Mouse (Mus musculus) heart, embryonic 14.5 days (tissue): Measurements from ENCODE around the gene Sptbn2. TPM values are rescaled to one million over a fixed set of nuclear protein-coding genes. Genes with fewer than 3 reads are reported as not detected.

Experiments
- ATAC-seq: fragments of 200-750 bp; cut with Nextera tagmentation; 2 replicates; pipeline ENCODE4 v1.8.0; 2017; ENCODE audit warnings: low read depth, moderate TSS enrichment; ENCODE audit not compliant: insufficient number of reproducible peaks, insufficient read depth, low FRiP score
- H3K27ac ChIP-seq, 2 experiments: fragments of 200-500 bp in 1 of 2; fragments of 300-500 bp in 1 of 2; sonication (generic) in 1 of 2; replicated peaks in 1 of 2; 2 replicates each; pipeline ENCODE4 v1.5.1; 2012 to 2014; ENCODE audit warnings: low read depth in 2 of 2, low read length in 2 of 2, control low read depth in 1 of 2, mild to moderate bottlenecking in 1 of 2, mixed read lengths in 1 of 2; ENCODE audit not compliant: control insufficient read depth in 1 of 2, insufficient read depth in 1 of 2
- H3K27me3 ChIP-seq: fragments of 300-500 bp; sonication (generic); 2 replicates; pipeline ENCODE4 v1.6.1; 2014; ENCODE audit warnings: mild to moderate bottlenecking, low read length, control low read depth; ENCODE audit not compliant: control insufficient read depth, insufficient read depth
- H3K36me3 ChIP-seq: fragments of 300-500 bp; sonication (generic); 2 replicates; pipeline ENCODE4 v1.6.1; 2014; ENCODE audit warnings: mild to moderate bottlenecking, control low read depth, low read length, mixed read lengths; ENCODE audit not compliant: control insufficient read depth, insufficient read depth
- H3K4me1 ChIP-seq, 2 experiments: fragments of 200-500 bp in 1 of 2; fragments of 300-500 bp in 1 of 2; sonication (generic) in 1 of 2; 2 replicates each; pipeline ENCODE4 v1.6.1; 2012 to 2014; ENCODE audit warnings: low read length in 2 of 2, control low read depth in 1 of 2, mixed read lengths in 1 of 2; ENCODE audit not compliant: control insufficient read depth in 2 of 2, insufficient read depth in 2 of 2
- H3K4me2 ChIP-seq: fragments of 300-500 bp; sonication (generic); 2 replicates; pipeline ENCODE4 v1.6.1; 2014; ENCODE audit warnings: mild to moderate bottlenecking, low read length
- H3K4me3 ChIP-seq, 2 experiments: fragments of 200-500 bp in 1 of 2; fragments of 300-500 bp in 1 of 2; sonication (generic) in 1 of 2; 2 replicates each; pipeline ENCODE4 v1.5.1; 2012 to 2014; ENCODE audit warnings: low read length in 2 of 2, mild to moderate bottlenecking in 2 of 2, control low read depth in 1 of 2, low read depth in 1 of 2, moderate library complexity in 1 of 2; ENCODE audit not compliant: control insufficient read depth in 1 of 2, insufficient read depth in 1 of 2
- H3K9ac ChIP-seq: fragments of 300-500 bp; sonication (generic); 2 replicates; pipeline ENCODE4 v1.6.1; 2014; ENCODE audit warnings: mild to moderate bottlenecking, low read length
- H3K9me3 ChIP-seq: fragments of 300-500 bp; sonication (generic); 2 replicates; pipeline ENCODE4 v1.6.1; 2016; ENCODE audit warnings: low read length, control low read depth; ENCODE audit not compliant: control insufficient read depth
- WGBS: fragments of 180-500 bp; shearing (Covaris S2); extraction: QIAGEN DNeasy Blood & Tissue Kit; methylation state at CpG from one replicate; pipeline ENCODE4 v1.1.7; 2014; 5-methylcytosine and 5-hydroxymethylcytosine counted together
- polyA plus RNA-seq: library from polyadenylated mRNA; unstranded; fragments of >200 nt; fragmentation: Nextera tagmentation; extraction: Ambion mirVana; gene quantifications from 2 replicates; pipeline ENCODE4 v1.2.1, GENCODE M21; 2014

The Sptbn2 gene
- polyA plus RNA-seq, 1 experiment from 2014 or later: 0.24 TPM

DNA sequence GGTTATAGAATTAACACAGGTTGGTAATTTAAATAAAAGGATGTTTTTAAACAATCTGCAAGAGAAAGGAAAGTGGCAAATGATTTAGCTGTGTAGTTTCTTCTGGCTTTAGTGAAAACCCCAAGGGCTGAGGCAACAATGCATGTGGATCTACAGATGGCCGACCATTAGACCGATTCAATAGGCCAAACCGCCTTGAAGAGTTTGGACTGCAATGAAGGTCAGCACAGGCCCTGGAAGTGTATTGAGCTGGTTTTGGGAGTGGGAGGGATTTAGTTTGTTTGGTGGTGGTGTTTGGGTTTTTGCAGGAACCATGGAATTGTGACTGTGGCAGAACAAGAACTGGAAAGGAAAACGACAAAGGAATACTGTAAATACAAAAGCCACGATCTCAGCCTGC lies 88.1 kb downstream of the Sptbn2 start:
- Histone ChIP-seq H3K9ac (no peak overlapping the region), H3K9me3 (no peaks in the 10 kb centered on the region), H3K27ac (no peak overlapping the region), H3K4me1 (peaks cover 0 to 12% of the 10 kb centered on the region in 2 experiments; a peak in 2 of 4 replicates), H3K27me3 (no peaks in the 10 kb centered on the region), H3K4me2 (no peak overlapping the region), H3K4me3 (no peak overlapping the region), H3K36me3 (peaks cover 71% of the 10 kb centered on the region)
- no peak for ATAC-seq
- WGBS: 95% methylated on average over 5 of the region's 5 CpGs

Other genes with a start within 250 kb of the Sptbn2 start
- 0.88 and 0.95 TPM in 2 replicates for gene Syt12, start 233.7 kb upstream of the Sptbn2 start, polyA plus RNA-seq
- not detected in 2 replicates for gene 2010003K11Rik, start 212.6 kb upstream of the Sptbn2 start, polyA plus RNA-seq
- gene Pcx, start 200.7 kb upstream of the Sptbn2 start, polyA plus RNA-seq: 8.2 and 8.7 TPM in 2 replicates
- gene Lrfn4, start 95.5 kb upstream of the Sptbn2 start, polyA plus RNA-seq: 5.1 and 6.1 TPM in 2 replicates
- gene Rce1, start 85.5 kb upstream of the Sptbn2 start, polyA plus RNA-seq: 35.8 and 38.5 TPM in 2 replicates
- 1.1 TPM in 2 replicates for gene Gm960, start 12.5 kb upstream of the Sptbn2 start, polyA plus RNA-seq
- 34.1 and 35.2 TPM in 2 replicates for gene Rbm4b, start 45.3 kb downstream of the Sptbn2 start, polyA plus RNA-seq
- 55.9 and 63.1 TPM in 2 replicates for gene Rbm4, start 82.7 kb downstream of the Sptbn2 start, polyA plus RNA-seq
- gene Gm21992, start 100.4 kb downstream of the Sptbn2 start, polyA plus RNA-seq: 20.9 and 24.4 TPM in 2 replicates
- 41.5 and 42.6 TPM in 2 replicates for gene Rbm14, start 100.5 kb downstream of the Sptbn2 start, polyA plus RNA-seq
- 38.8 and 39.0 TPM in 2 replicates for gene Ccs, start 128.2 kb downstream of the Sptbn2 start, polyA plus RNA-seq
- gene Ccdc87, start 128.2 kb downstream of the Sptbn2 start, polyA plus RNA-seq: not detected in 2 replicates
- 36.9 and 39.2 TPM in 2 replicates for gene Ctsf, start 144.0 kb downstream of the Sptbn2 start, polyA plus RNA-seq
- 1.5 and 2.0 TPM in 2 replicates for gene Actn3, start 166.7 kb downstream of the Sptbn2 start, polyA plus RNA-seq
- gene Zdhhc24, start 167.5 kb downstream of the Sptbn2 start, polyA plus RNA-seq: 7.2 and 8.2 TPM in 2 replicates
- 1.5 and 2.4 TPM in 2 replicates for gene Bbs1, start 195.5 kb downstream of the Sptbn2 start, polyA plus RNA-seq
- gene Dpp3, start 217.1 kb downstream of the Sptbn2 start, polyA plus RNA-seq: 60.8 and 71.8 TPM in 2 replicates
- gene Peli3, start 232.0 kb downstream of the Sptbn2 start, polyA plus RNA-seq: 0.51 and 0.81 TPM in 2 replicates